Mouse (Mus musculus): ENCODE results near the gene Tmem167b. TPM values are rescaled to one million over a fixed set of nuclear protein-coding genes. Genes with fewer than 3 reads are reported as not detected.

Tmem167b gene
- 55.8 and 60.3 TPM in 2 replicates for polyA plus RNA-seq (2015; fragmentation: Nextera tagmentation; extraction: Ambion mirVana)

DNA sequence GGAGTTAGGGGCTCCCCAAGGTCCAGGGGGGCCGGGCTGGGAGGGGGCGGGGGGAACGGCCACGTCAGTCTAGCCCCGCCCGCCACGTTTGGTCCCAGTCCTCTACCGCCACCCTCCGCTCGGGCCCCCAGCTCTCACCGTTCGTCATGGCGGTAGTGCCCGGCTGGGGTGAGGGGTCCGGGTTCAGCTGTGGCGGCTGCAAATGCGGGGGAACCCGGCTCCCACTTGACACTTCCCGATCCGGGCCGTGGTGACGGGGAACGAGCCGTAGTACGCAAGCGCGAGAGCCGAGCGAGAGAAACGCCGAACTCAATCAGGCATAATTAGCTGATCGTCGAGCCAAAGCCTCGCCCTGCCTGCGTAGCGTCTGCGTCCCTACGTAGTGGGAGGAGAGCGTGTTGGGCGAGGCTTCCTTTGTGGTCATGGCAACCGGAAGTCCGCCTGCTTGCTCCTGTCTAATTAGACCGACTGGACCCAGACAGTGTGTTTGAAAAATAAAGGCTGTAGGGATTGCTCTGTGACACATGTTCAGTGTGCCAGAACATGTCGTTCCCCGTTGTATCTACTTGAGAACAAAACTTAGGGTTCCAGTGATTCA is at the start of gene Tmem167b:
Gene Tmem167b (minus strand): TSS at position 334 of the 598 bp plus-strand sequence.
- H3K9me3 ChIP-seq (replicated peaks; ENCODE audit: control insufficient read depth, low read length, poor library complexity, severe bottlenecking), result no peaks in the 10 kb centered on the region
- H3K36me3 ChIP-seq (ENCODE audit: control insufficient read depth, insufficient read depth, low read length), result peaks cover 19% of the 10 kb centered on the region
- H3K4me1 ChIP-seq (ENCODE audit: control insufficient read depth, insufficient read depth, low read length), result peaks cover 14% of the 10 kb centered on the region
- ATAC-seq, result peak; percentile 98
- under 1% methylated on average over 45 of the region's 45 CpGs for WGBS
- peak within 1 kb of the TSS; percentile 88 for H3K4me3 ChIP-seq (ENCODE audit: low read depth, low read length)
- peak within 1 kb of the TSS; percentile 88 for H3K9ac ChIP-seq (ENCODE audit: low read depth, low read length)
- H3K27me3 ChIP-seq (ENCODE audit: control insufficient read depth, insufficient read depth, low read depth, low read length), result no peaks in the 10 kb centered on the region
- peak within 1 kb of the TSS; percentile 89 for H3K4me2 ChIP-seq (ENCODE audit: low read length)
- peak within 1 kb of the TSS; percentile 95 for H3K27ac ChIP-seq (ENCODE audit: low read length)

GRCm38 (mm10) chr3:108608906-108609305 is 46.6 kb upstream of the Tmem167b start:
- H3K9me3 ChIP-seq (replicated peaks; ENCODE audit: control insufficient read depth, low read length, poor library complexity, severe bottlenecking), result no peaks in the 10 kb centered on the region
- WGBS, result 60% methylated on average over 3 of the region's 3 CpGs
- no peaks in the 10 kb centered on the region for H3K4me1 ChIP-seq (ENCODE audit: control insufficient read depth, insufficient read depth, low read length)
- H3K4me3 ChIP-seq (ENCODE audit: low read depth, low read length), result no peak overlapping the region
- H3K27ac ChIP-seq (ENCODE audit: low read length), result no peak overlapping the region
- H3K27me3 ChIP-seq (ENCODE audit: control insufficient read depth, insufficient read depth, low read depth, low read length), result no peaks in the 10 kb centered on the region
- no peak for ATAC-seq
- no peak overlapping the region for H3K9ac ChIP-seq (ENCODE audit: low read depth, low read length)
- no peak overlapping the region for H3K4me2 ChIP-seq (ENCODE audit: low read length)
- H3K36me3 ChIP-seq (ENCODE audit: control insufficient read depth, insufficient read depth, low read length), result peaks cover 9% of the 10 kb centered on the region

GRCm38 (mm10) chr3:108591530-108592522 is 29.6 kb upstream of the Tmem167b start:
- Histone ChIP-seq H3K27me3 (ENCODE audit: control insufficient read depth, insufficient read depth, low read depth, low read length) (no peaks in the 10 kb centered on the region), H3K27ac (ENCODE audit: low read length) (peak overlapping the region; percentile 95), H3K9ac (ENCODE audit: low read depth, low read length) (peak overlapping the region; percentile 98), H3K4me1 (ENCODE audit: control insufficient read depth, insufficient read depth, low read length) (peaks cover 10% of the 10 kb centered on the region), H3K36me3 (ENCODE audit: control insufficient read depth, insufficient read depth, low read length) (no peaks in the 10 kb centered on the region), H3K4me3 (ENCODE audit: low read depth, low read length) (peak overlapping the region; percentile 98), H3K9me3 (replicated peaks; ENCODE audit: control insufficient read depth, low read length, poor library complexity, severe bottlenecking) (no peaks in the 10 kb centered on the region), H3K4me2 (ENCODE audit: low read length) (peak overlapping the region; percentile 59)
- WGBS, result under 1% methylated on average over 57 of the region's 61 CpGs
- peak; percentile 90 for ATAC-seq

- H3K9ac ChIP-seq (ENCODE audit: low read depth, low read length), result peak within 1 kb of the TSS; percentile 98
- peak within 1 kb of the TSS; percentile 98 for H3K4me3 ChIP-seq (ENCODE audit: low read depth, low read length)
- peak; percentile 99 for ATAC-seq
- peak within 1 kb of the TSS; percentile 95 for H3K27ac ChIP-seq (ENCODE audit: low read length)
- peaks cover 8% of the 10 kb centered on the region for H3K4me1 ChIP-seq (ENCODE audit: control insufficient read depth, insufficient read depth, low read length)
- H3K9me3 ChIP-seq (replicated peaks; ENCODE audit: control insufficient read depth, low read length, poor library complexity, severe bottlenecking), result no peaks in the 10 kb centered on the region
- 5% methylated on average over 41 of the region's 44 CpGs for WGBS
- H3K36me3 ChIP-seq (ENCODE audit: control insufficient read depth, insufficient read depth, low read length), result no peaks in the 10 kb centered on the region
- peak within 1 kb of the TSS; percentile 59 for H3K4me2 ChIP-seq (ENCODE audit: low read length)
- H3K27me3 ChIP-seq (ENCODE audit: control insufficient read depth, insufficient read depth, low read depth, low read length), result no peaks in the 10 kb centered on the region
Observed at GRCm38 (mm10) chr3:108590786-108591529, 28.7 kb upstream of the Tmem167b start, which contains the start of gene Wdr47. Wdr47 (plus strand) TSS chr3:108591279.

DNA sequence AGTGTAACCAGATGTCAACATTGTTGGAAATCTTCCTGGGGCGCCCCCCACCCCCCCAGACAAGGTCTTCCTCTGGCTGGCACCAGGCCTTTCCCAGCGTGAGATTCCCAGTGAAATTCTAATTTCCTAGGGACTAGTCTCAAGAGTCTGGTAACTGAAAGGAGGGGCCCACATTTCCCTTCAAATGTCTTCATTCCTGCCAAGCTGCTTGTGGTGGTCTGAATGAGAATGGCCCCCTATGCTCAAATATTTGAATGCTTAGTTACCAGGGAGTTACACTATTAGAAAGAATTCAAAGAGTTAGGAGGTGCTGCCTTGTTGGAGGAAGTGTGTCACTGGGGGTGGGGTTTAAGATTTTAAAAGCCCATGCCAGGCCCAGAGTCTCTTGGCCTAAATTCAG is 26.2 kb upstream of the Tmem167b start:
- 41% methylated on average over 2 of the region's 2 CpGs for WGBS
- Histone ChIP-seq H3K36me3 (ENCODE audit: control insufficient read depth, insufficient read depth, low read length) (no peaks in the 10 kb centered on the region), H3K9me3 (replicated peaks; ENCODE audit: control insufficient read depth, low read length, poor library complexity, severe bottlenecking) (no peaks in the 10 kb centered on the region), H3K4me1 (ENCODE audit: control insufficient read depth, insufficient read depth, low read length) (peaks cover 5% of the 10 kb centered on the region), H3K4me2 (ENCODE audit: low read length) (no peak overlapping the region), H3K27ac (ENCODE audit: low read length) (no peak overlapping the region), H3K9ac (ENCODE audit: low read depth, low read length) (no peak overlapping the region), H3K27me3 (ENCODE audit: control insufficient read depth, insufficient read depth, low read depth, low read length) (no peaks in the 10 kb centered on the region), H3K4me3 (ENCODE audit: low read depth, low read length) (no peak overlapping the region)
- no peak for ATAC-seq

GRCm38 (mm10) chr3:108584580-108584979 is 22.3 kb upstream of the Tmem167b start:
- no peaks in the 10 kb centered on the region for H3K36me3 ChIP-seq (ENCODE audit: control insufficient read depth, insufficient read depth, low read length)

DNA sequence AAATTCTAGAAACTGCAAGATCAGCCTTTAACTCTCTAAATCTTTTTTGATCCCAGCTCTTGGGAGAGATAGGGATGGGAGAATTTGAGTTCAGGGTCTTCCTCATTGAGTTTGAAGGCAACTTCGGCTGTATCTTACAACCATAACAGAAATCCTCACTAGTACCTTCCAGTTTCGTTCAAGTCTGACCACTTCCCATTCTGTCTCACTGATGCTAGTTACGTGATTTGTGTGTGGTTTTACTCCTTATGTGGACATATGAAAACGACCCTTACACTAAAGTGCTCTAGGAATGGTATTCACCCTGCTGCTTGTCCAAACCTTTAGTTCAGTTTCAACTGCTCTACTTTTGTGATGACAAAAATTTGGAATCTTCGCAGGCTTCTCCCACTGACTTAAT is 11.8 kb upstream of the Tmem167b start:
- no peak for ATAC-seq
- Histone ChIP-seq H3K4me1 (ENCODE audit: control insufficient read depth, insufficient read depth, low read length) (peaks cover 17% of the 10 kb centered on the region), H3K9me3 (replicated peaks; ENCODE audit: control insufficient read depth, low read length, poor library complexity, severe bottlenecking) (no peaks in the 10 kb centered on the region), H3K9ac (ENCODE audit: low read depth, low read length) (no peak overlapping the region), H3K4me2 (ENCODE audit: low read length) (no peak overlapping the region), H3K4me3 (ENCODE audit: low read depth, low read length) (no peak overlapping the region), H3K27ac (ENCODE audit: low read length) (no peak overlapping the region), H3K36me3 (ENCODE audit: control insufficient read depth, insufficient read depth, low read length) (no peaks in the 10 kb centered on the region), H3K27me3 (ENCODE audit: control insufficient read depth, insufficient read depth, low read depth, low read length) (no peaks in the 10 kb centered on the region)
- 91% methylated on average over 5 of the region's 5 CpGs for WGBS

More at GRCm38 (mm10) chr3:108584580-108584979, 22.3 kb upstream of the Tmem167b start:
- Histone ChIP-seq H3K9ac (ENCODE audit: low read depth, low read length) (no peak overlapping the region), H3K4me3 (ENCODE audit: low read depth, low read length) (no peak overlapping the region), H3K27ac (ENCODE audit: low read length) (no peak overlapping the region), H3K4me1 (ENCODE audit: control insufficient read depth, insufficient read depth, low read length) (no peaks in the 10 kb centered on the region), H3K27me3 (ENCODE audit: control insufficient read depth, insufficient read depth, low read depth, low read length) (no peaks in the 10 kb centered on the region), H3K9me3 (replicated peaks; ENCODE audit: control insufficient read depth, low read length, poor library complexity, severe bottlenecking) (no peaks in the 10 kb centered on the region), H3K4me2 (ENCODE audit: low read length) (no peak overlapping the region)
- 82% methylated on average over 4 of the region's 4 CpGs for WGBS
- no peak for ATAC-seq

DNA sequence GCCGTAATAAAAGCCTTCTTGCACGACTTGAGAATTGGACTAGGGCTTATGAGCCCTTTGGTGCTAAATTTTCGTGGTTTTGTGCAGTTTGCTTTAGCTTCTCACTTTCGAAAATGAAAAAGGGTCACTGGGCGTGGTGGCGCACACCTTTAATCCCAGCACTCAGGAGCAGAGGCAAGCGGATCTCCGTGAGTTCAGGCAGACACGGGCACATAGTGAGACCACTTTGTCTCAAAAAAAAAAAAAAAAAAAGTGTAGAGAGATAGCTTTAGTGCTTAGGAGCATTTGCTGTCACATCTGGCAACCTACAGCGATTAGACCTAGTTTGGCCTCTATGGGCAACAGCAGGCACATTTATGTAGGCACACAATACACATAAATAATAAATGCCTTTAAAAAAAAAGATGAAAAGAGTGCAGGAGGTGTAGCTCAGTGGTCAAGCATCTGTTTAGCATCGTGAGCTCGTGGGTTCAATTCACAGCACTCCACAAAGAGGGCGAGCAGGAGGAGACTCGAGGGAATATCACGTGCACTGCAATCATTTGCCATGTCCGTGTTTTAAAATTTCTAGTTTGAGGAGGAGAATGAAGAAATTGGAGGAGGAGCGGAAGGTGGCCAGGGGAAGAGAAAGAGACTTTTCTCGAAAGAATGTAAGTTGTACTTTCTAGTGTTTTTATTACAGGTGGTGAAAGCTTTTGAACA is 10.2 kb upstream of the Tmem167b start:
- peak overlapping the region; percentile 47 for H3K4me3 ChIP-seq (ENCODE audit: low read depth, low read length)
- H3K4me2 ChIP-seq (ENCODE audit: low read length), result peak overlapping the region; percentile 79
- 39% methylated on average over 18 of the region's 18 CpGs for WGBS
- H3K27ac ChIP-seq (ENCODE audit: low read length), result no peak overlapping the region
- no peak for ATAC-seq
- peak overlapping the region; percentile 59 for H3K9ac ChIP-seq (ENCODE audit: low read depth, low read length)
- no peaks in the 10 kb centered on the region for H3K36me3 ChIP-seq (ENCODE audit: control insufficient read depth, insufficient read depth, low read length)
- H3K9me3 ChIP-seq (replicated peaks; ENCODE audit: control insufficient read depth, low read length, poor library complexity, severe bottlenecking), result no peaks in the 10 kb centered on the region
- H3K4me1 ChIP-seq (ENCODE audit: control insufficient read depth, insufficient read depth, low read length), result peaks cover 17% of the 10 kb centered on the region
- no peaks in the 10 kb centered on the region for H3K27me3 ChIP-seq (ENCODE audit: control insufficient read depth, insufficient read depth, low read depth, low read length)
